Mouse (Mus musculus) naive thymus-derived CD4-positive, alpha-beta T cell, adult 2 months (primary cell): ENCODE data around the gene Plekhh2.

Source experiments
- DNase-seq: peaks from one replicate; pipeline ENCODE4 v3.0.0-alpha.2; 2011; ENCODE audit warnings: low read depth

Plekhh2 gene

GRCm38 (mm10) chr17:84511682-84512515, at the start of gene Plekhh2:
Plekhh2 (plus strand) TSS chr17:84511895.
- no peak for DNase-seq

GRCm38 (mm10) chr17:84465753-84466608, 45.7 kb upstream of the Plekhh2 start, which contains the start of gene Thada:
Thada (minus strand) TSS chr17:84466205.
- peak; percentile 100 for DNase-seq

- DNase-seq: no peak
These were observed 37.4 kb upstream of the Plekhh2 start for GRCm38 (mm10) chr17:84474312-84474711.

GRCm38 (mm10) chr17:84477176-84477575, 34.5 kb upstream of the Plekhh2 start:
- DNase-seq: no peak

GRCm38 (mm10) chr17:84478276-84478675, 33.4 kb upstream of the Plekhh2 start:
- DNase-seq: no peak

- peak; percentile 38 for DNase-seq
These were observed 31.0 kb upstream of the Plekhh2 start for GRCm38 (mm10) chr17:84480464-84481355.

GRCm38 (mm10) chr17:84482831-84483230, 28.9 kb upstream of the Plekhh2 start:
- no peak for DNase-seq

- no peak for DNase-seq
These were observed 27.9 kb upstream of the Plekhh2 start for GRCm38 (mm10) chr17:84483673-84484320.

- no peak for DNase-seq
These were observed 24.3 kb upstream of the Plekhh2 start for GRCm38 (mm10) chr17:84487415-84487814.

- no peak for DNase-seq
These were observed 19.3 kb upstream of the Plekhh2 start for GRCm38 (mm10) chr17:84492255-84492880.

GRCm38 (mm10) chr17:84497026-84497425, 14.7 kb upstream of the Plekhh2 start:
- no peak for DNase-seq

GRCm38 (mm10) chr17:84497559-84497958, 14.1 kb upstream of the Plekhh2 start:
- DNase-seq: no peak

- no peak for DNase-seq
These were observed 13.6 kb upstream of the Plekhh2 start for GRCm38 (mm10) chr17:84497972-84498604.

GRCm38 (mm10) chr17:84498639-84499038, 13.1 kb upstream of the Plekhh2 start:
- no peak for DNase-seq

- DNase-seq: no peak
These were observed 9.4 kb upstream of the Plekhh2 start for GRCm38 (mm10) chr17:84502341-84502740.

- no peak for DNase-seq
These were observed 5.8 kb upstream of the Plekhh2 start for GRCm38 (mm10) chr17:84505922-84506321.

GRCm38 (mm10) chr17:84508736-84509135, 3.0 kb upstream of the Plekhh2 start:
- DNase-seq: no peak

GRCm38 (mm10) chr17:84509176-84509575, 2.5 kb upstream of the Plekhh2 start:
- no peak for DNase-seq

- DNase-seq: no peak
These were observed 1.3 kb upstream of the Plekhh2 start for GRCm38 (mm10) chr17:84510355-84510754.

GRCm38 (mm10) chr17:84510961-84511639, 595 bp upstream of the Plekhh2 start:
- DNase-seq: no peak
